Mouse (Mus musculus) right cerebral cortex, adult 2 months (tissue): ENCODE data around the gene Gm20388.
A peak's percentile ranks its signal among the peaks of the same experiment; 100 is the strongest.

ENCODE experiments used
- DNase-seq, 2 experiments: peaks; one replicate each; pipeline ENCODE4 v3.0.0; 2021 to 2022; ENCODE audit warnings: low spot score in 2 of 2

Gm20388 gene

DNA sequence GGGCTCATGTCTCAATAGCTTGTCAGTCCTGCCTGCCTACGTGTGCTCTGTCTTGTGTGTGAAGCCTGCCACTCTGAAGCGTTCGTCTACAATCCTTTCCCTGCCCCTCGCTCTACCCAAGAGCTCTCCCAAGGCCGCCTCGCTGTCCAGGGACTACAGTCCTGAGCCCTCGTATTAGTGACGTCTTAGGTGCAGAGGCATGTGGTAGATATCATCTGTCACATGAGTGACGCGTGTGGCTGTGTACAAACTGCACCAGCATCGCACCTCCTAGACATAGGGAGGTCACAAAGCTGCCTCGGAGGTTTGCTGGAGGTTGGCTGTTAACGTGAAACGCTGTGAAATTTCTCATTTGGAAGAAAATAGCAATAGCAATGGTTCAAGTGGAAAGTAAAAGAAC lies 1806.9 kb downstream of the Gm20388 start:
- DNase-seq, result no peak

DNA sequence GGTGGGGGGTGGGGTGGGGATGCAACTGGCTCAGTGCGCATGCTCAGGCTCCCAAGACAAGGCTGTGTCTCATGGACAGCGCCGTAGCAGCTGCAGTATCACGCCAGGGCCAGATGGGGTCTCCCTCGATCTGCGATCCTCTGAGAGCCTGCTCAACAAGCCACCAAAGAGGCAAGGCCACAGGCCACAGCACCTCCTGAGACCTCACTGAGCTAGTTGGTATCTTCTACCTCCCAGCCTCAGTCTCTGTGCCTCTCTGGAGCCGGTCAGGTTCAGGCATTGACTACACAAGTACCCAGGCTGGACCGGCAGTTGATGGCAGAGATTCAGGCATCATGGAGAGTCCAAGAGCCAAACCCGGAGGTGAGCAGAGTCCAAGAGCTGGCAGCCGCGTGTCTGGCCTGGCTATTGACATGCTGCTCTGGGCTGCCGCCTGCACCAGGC lies 1807.4 kb downstream of the Gm20388 start:
- peak; percentile 96 to 97 for DNase-seq

DNA sequence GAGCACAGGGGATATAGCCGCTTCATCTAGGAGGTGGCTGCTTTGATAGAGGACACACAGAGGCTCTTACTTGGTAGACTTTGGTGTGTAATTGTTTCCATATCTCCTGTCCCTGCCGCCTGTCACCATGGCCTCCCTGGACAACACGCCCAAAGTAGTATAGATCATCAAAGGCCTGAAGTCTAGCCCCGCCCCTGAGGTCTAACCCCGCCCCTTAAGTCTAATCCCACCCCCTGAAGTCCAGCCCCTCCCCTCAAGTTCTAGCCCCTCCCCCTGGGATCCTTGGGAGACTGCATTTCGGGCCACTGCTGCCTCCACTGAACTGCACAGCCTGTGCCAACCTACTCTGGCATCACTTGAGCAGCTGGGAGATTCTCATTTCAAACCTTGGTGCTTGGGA lies 1808.3 kb downstream of the Gm20388 start:
- DNase-seq, result no peak

DNA sequence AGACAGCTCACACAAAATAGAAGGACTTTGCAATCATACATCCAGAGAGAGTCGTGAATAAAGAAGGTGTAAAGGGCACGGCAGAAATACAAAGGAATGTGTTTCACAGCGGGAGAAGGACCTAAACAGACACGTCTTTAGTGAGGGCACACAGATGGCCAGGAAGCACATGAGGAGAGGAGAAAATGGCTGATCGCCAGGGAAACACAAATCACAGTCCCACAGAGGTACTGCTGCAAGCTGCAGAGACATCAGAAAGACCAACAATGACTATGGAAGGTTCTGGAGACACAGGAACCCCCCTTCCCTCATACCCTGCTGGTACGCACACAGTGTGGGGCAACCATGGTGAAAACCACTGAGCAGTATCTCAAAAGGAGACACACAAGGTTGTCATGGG lies 1810.4 kb downstream of the Gm20388 start:
- no peak for DNase-seq

DNA sequence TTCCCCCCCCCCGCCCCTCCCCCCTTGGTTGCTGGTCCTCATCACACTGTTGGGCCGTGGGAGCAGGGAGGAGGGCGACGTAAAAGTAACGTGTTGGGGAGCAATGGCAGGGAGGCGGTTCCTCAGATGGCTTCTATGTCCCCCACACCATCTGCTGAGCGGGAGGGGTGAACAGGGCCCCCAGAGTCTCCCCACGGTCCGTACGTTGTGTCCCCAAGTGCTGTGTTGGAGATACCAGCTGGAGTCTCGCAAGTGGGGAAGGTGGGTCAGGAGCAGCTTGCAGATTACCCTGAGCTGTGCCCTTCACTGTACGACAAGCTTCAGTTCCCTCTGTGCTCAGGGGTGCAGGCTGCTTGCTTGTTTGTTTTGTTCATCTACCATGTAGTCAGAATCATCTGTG lies 1813.2 kb downstream of the Gm20388 start:
- no peak for DNase-seq

DNA sequence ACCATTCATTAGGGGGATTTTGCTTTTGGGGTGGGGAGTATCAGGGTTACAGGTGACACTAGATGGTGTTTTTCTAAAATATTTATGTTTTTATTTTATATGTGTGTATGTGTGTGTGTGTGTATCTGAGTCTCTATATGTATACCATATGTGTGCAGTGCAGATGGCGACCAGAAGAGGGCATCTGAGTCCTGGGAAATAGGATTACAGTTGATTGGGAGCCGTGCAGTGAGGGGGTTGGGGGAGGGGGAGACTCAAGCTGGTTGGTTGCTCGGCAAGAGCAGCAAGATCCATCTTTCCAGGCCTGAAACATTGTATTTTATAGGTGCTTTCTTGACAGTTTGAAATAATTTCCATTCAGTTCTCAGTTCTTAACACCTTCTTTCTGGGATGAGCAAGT lies 1816.5 kb downstream of the Gm20388 start:
- no peak for DNase-seq

DNA sequence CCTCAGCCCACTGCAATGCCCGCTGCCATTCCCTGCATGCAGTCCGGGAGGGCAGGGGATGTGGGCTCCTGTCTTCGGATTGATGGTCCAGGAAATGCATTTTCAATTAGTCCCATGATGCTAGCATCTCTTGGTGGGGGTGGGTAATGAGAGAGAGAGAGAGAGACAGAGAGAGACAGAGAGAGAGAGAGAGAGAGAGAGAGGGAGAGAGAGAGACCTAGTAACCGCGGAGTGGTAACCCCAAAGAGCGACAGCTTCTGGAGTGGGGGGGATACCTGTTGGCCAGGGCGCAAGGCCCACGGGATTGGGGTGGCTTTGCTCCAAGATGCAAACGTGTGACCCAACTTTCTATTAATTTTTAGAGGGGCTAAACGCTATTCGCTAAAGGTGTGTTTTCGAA lies 1818.7 kb downstream of the Gm20388 start, which contains the start of gene Jph3:
Gene Jph3 (plus strand): TSS at position 301 of the 400 bp plus-strand sequence.
- DNase-seq, result no peak

DNA sequence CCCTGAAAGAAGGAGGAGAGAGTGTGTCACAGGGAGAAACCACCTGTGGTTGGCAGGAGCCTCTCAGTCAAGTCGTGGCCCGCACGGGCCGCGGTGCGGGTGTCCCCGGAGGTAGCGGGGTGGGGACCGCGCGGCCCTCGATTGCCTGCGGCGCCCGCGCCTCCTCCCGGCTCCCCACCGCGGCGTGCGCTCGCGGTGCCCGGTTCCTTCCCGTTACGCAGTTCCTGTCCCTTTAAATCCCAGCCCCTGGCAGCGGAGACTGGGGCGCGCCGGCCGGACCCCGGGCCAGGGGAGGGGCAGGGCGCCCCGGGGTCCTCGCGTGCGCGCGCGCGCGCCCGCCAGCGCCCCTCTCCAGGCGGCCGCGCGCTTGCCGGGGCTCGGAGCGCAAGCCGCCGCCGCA lies 1819.1 kb downstream of the Gm20388 start:
- no peak for DNase-seq

DNA sequence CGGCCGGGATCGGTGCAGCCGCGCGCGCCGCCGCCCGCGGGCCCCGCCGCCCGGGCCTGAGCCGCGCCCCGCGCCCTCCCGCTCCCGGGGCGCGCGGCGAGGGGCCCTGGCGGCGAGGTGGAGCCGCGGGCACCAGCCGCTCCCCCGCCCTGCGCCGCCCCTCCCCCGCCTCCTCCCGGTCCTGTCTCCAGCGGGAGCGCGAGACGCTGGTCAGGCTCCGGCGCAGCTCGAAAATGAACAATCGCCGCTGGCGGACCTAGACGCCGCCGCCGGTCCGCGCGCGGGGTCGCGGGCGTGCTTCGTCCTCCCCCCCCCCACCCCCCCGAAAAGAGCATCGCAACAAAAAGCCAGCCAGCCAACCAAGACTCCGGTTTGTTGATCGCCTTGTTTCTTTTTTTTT lies 1819.5 kb downstream of the Gm20388 start:
- no peak for DNase-seq

DNA sequence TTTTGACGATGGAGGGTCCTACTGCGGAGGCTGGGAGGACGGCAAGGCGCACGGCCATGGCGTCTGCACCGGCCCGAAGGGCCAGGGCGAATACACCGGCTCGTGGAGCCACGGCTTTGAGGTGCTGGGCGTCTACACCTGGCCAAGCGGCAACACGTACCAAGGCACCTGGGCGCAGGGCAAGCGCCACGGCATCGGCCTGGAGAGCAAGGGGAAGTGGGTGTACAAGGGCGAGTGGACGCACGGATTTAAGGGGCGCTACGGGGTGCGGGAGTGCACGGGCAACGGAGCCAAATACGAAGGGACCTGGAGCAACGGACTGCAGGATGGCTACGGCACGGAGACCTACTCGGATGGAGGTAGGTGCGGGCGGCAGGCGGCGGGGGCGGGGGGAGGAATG lies 1820.0 kb downstream of the Gm20388 start:
- peak in 1 of 2 experiments; percentile 30 for DNase-seq

DNA sequence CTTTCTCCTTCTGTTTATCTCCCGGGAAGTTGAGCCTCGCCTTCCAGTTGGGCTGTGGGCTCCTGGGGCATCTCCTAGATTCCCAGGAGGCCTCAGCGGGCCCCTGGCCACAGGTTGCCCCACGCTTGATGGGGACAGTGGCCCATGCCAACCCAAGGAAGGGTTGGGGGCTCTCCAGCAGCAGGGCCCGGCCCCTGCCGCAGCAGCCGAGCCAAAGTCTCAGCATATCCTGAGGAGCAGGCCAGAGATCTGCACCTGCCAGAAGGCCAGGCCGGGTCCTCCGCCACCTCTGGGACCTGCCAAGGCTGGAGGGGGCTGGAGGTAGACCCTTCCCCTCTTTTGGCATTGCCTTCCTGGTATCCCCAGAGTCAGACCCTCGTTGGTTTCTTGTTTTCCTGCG lies 1820.4 kb downstream of the Gm20388 start:
- no peak for DNase-seq

DNA sequence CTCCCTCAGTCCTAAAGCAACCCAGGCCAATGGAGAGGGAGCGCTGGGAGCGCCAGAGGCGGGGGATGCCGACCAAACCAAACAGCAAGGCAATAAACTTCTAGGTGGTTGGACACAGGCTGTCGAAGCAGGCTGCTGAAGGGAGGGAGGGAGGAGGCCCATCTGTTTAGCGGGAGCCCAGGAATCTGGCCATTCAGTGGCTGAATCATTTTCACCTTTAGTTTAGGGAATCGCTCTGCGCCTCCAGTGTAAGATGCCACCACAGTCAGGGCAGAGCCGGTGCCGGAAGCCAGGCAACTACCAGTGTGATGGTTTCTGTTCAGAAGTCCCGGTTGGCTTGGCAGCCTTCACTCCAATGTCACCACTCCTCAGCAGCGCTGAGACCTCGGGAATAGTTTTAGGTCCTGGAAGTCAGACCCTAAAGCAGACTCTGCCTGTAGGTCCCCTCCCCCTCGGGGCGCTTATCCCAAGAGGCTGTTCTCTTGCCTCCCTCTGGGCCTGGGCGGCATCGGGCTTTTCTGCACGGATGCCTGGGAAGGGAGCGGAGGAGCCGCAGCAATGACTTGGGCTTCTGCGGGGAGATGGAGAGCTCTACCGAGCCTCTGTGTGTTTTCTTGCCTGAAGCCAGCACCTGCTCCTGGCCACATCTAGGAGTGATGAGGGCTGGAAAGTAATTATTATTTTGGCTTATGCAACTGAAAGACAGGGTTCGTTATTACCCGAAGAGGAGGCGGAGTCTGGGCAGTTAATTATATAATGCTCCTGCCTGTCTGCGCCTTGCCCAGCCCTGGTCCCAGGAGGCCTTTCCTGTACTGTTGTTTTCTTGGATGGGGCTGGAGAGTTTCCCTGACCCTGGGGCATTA lies 1821.1 kb downstream of the Gm20388 start:
- peak; percentile 70 for DNase-seq

DNA sequence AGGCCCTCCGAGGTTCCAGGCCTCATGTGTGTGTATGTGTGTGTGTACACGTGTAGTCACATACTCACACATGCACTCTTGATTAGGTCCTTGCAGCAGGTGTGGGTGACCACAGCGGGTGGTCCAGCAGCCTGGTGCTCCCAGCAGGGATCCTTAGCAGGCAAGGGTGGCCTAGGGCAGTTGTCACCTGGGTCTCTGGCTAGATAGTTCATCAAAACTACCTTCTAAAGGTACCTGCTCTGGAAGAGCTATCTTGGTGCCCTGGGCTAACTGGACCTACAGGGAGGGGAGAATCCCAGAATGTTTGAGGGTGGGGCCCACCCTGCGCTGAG lies 1821.7 kb downstream of the Gm20388 start:
- no peak for DNase-seq

DNA sequence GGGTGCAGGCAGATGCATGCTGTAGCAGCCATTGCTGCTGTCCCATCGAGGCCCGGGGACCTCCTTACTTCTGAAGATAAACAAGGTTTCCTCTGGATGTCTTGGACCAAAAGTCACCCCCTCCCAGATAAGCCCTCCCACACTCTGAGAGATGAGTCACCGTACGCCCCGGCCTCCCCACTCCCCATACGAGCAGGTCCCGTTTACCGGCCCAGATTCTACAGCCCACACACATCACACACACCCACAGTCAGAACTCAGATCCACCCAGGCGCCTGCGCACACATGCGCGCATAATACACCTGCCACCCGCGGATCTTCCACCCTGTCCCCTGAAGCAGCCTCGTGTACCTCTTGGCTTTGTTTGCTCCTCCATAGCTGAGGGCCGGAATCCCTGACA lies 1823.6 kb downstream of the Gm20388 start:
- peak; percentile 82 to 83 for DNase-seq

DNA sequence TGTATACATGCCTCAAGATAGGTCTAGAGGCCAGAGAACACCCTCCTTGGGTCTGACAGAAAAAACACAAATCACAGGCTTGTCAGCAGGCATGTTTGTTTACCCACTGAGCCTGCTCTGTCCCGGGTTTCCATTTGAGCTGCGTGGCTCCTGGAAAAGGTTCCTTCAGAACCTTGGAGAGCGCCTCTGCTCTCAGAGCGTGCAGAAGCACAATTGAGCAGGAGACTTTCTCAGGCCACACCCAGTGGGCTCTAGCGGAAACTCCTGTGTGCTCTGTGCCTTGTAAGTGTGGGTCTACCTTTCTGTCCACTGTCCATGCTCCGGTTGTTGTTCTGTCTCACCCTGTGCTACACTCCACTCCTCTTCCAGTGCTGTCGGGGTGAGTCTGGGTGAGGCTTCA lies 1825.6 kb downstream of the Gm20388 start:
- DNase-seq, result no peak

DNA sequence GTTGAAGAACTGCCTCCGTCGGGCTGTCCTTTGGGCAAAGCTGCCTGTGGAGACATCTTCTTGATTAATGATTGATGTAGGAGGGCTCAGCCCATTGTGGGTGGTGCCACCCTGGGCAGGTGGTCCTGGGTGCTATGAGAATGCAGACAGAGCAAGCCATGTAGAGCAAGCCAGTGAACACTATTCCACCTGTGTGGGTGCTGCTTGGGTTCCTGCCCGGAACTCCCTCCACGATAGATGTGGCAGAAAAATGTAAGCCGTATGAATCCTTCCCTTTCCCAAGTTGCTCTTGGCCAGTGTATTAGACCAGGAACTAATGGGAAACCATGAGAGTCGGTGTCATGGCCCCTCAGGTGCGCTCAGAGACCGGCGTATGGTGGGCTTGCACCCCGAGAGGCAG lies 1830.1 kb downstream of the Gm20388 start:
- peak in 1 of 2 experiments; percentile 57 for DNase-seq

DNA sequence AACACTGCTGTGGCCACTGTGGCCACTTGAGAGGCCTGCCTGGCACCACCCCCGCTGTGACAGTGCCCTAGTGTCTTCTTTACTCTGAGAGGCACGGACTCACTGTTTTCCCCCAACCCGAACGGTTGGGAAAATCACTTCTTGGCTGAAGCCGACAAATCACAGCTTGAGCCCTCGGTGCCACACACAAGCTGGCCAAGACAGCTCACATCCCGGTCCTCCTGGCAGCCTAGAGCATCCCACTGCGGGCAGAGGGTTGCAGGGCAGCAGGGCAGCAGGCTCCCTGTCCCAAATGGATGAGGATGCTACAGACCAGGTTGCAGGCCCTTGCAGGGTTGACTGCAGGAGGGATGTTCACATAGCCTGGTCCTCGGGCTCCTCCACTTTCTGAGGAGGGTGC lies 1838.9 kb downstream of the Gm20388 start:
- no peak for DNase-seq

DNA sequence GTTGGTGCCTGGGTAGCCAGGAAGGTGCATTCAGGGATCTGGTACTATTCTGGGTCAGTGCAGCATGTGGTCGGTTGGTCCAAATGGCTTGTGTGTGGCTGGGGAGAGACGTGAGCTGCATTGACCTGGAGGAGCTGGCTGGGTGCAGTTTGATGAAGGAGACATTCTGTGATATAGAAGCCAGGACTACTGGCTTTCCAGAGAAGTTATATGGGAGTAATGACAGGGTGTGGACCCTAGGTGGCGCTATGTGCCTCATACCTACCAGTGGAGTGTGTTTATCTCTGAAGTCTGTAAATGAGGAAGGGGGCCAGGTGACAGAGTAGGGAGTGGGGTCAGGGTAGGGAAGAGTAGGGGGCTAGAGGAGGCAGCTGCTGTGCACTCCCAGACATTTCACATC lies 1839.9 kb downstream of the Gm20388 start:
- DNase-seq, result no peak

DNA sequence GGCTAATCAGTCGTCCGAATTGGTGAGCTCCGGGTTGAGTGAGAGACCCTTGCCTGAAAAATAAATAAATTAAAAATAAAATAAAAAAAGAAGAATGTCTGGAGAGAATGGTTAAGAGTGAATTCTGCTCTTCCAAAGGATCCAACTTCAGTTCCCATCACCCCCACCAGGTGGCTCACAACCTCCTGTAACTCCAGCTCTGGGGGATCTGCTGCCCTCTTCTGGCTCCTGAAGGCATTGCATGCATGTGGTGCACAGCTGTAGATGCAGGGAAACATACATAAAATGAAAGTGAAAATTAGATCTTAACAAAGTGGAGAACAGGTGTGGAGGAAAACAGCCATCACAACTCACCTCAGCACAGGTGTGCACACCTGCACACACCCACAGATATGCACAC lies 1840.8 kb downstream of the Gm20388 start:
- DNase-seq, result peak in 1 of 2 experiments; percentile 68

DNA sequence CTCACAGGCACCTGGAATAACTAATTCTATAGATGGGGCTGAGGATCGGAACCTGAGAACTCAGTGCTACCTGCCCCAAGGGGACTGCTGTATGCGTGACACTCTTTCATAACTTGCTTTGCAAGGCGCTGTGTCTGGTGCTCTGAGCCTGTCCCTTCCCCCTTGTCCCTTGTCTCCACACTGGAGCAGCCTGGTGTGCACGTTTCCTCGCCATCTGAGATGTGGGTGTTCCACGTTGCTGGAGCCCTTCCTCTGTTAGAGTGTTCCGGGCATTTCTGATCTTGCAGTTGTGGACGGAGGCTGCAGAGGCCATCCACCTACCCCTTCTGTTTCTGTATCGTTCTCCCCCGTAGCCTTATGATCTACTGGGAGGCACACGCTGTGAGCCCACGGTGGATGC lies 1847.8 kb downstream of the Gm20388 start:
- peak in 1 of 2 experiments; percentile 38 for DNase-seq

DNA sequence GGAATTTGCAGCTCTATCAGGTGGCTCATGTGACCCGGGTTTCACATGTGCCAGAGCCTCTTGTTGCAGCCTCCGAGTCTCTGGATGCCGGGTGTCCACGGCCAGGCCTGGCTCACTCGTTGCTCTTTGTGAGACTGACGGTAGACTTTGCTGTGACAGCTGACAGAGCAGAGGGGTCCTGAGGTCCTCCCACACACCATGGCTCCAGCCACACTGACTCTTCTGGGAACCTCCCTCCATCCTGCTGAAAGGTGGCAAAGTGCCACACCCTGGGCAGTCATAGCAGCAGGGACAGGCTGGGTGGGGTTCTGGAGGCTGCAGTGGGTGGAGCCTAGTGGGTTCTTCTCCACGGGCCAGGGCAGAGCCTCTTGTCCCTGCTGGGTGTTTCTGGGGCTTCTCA lies 1849.8 kb downstream of the Gm20388 start:
- no peak for DNase-seq

DNA sequence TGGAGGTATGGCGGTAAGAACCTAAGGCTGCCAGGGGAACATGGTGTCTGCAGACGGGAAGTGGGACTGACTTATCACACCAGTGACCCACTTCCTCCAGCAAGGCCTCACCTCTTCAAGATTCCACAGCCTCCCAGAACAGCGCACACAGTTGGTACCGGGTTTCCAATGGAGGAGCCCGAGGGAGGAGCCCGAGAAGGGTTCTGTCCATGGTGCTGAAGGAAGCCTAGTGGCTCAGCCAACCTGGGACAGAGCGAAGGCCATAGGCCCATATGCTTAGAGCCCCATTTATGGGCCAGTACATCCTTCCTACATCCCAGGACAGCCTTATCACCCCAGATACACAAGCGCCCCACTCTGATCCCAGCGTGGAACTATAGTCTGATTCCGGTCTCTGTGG lies 1850.8 kb downstream of the Gm20388 start:
- DNase-seq, result no peak

DNA sequence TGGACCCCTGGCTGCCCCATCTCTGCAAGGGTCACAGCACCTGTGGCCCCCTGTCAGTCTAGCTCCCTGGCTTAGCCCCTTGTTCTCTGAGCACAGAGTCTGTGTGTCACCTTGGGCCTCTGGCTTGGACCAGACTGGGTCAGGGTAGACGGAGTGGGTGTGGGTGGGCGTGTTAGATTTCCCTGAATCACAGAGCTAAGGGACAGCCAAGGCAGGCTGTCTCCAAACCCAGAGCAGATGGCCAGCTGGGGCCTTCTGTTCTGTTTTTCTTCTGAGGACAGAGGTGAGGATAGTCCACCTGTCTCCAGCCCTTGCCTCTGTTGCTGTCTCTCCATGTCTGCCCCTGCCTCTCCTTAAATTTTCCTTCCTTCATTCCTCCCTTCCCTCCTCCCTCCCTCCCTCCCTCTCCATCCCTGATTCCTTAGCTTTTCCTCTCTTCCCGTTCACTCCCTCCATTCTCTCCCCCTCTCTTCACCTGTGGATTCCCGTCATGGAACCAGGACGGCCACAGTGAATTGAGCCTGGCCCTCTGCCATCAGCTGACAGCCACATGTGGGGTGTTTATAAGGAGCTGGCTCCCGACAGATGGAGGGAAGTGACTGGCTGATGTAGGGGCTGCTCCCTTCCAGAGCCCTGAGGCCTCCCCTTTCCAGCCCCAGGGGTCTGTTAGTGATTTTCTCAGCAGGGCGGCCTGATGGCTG lies 1852.5 kb downstream of the Gm20388 start:
- no peak for DNase-seq
